Mouse (Mus musculus): ENCODE measurements around the gene Tmed2. TPM values are rescaled to one million over a fixed set of nuclear protein-coding genes. Genes with fewer than 3 reads are reported as not detected.
A peak's percentile ranks its signal among the peaks of the same experiment; 100 is the strongest.
"Not testable (repeated sequence)": the region's sequence is repeated elsewhere in the genome, so short reads cannot be mapped to it uniquely, and the experiment has no call there.

The Tmed2 gene
- total RNA-seq, 2 experiments from 2014 or later, result 119 to 123 TPM

- DNase-seq, result no peak
- intact Hi-C loops (cut with DNase I), result no loop called here
Measured at GRCm38 (mm10) chr5:124524943-124525342, 15.6 kb upstream of the Tmed2 start.

- DNase-seq, result no peak
- intact Hi-C loops (cut with DNase I), result no loop called here
Measured at GRCm38 (mm10) chr5:124528351-124528750, 12.1 kb upstream of the Tmed2 start.

GRCm38 (mm10) chr5:124528791-124529190 is 11.7 kb upstream of the Tmed2 start:
- no peak for DNase-seq
- intact Hi-C loops (cut with DNase I), result no loop called here

GRCm38 (mm10) chr5:124529191-124529651 is 11.3 kb upstream of the Tmed2 start:
- DNase-seq, result no peak
- intact Hi-C loops (cut with DNase I), result no loop called here

- intact Hi-C loops (cut with DNase I), result no loop called here
- no peak for DNase-seq
Measured at GRCm38 (mm10) chr5:124529697-124530096, 10.8 kb upstream of the Tmed2 start.

- intact Hi-C loops (cut with DNase I), result no loop called here
- DNase-seq, result peak; percentile 90
Measured at GRCm38 (mm10) chr5:124530655-124531582, 9.6 kb upstream of the Tmed2 start, which contains the start of gene Rilpl1. Gene Rilpl1, minus strand, starts transcription at chr5:124531391.

- intact Hi-C loops (cut with DNase I), result no loop called here
- no peak for DNase-seq
Measured at GRCm38 (mm10) chr5:124531583-124531930, 8.9 kb upstream of the Tmed2 start.

- intact Hi-C loops (cut with DNase I), result no loop called here
Measured at GRCm38 (mm10) chr5:124532451-124532850, 8.0 kb upstream of the Tmed2 start.

GRCm38 (mm10) chr5:124535016-124535415 is 5.5 kb upstream of the Tmed2 start:
- DNase-seq, result no peak
- intact Hi-C loops (cut with DNase I), result loop anchor here (5.0 kb wide), 1 partner anchor 178 kb away; no protein-coding TSS in a partner anchor

More at GRCm38 (mm10) chr5:124532451-124532850, 8.0 kb upstream of the Tmed2 start:
- no peak for DNase-seq

GRCm38 (mm10) chr5:124536776-124537175 is 3.7 kb upstream of the Tmed2 start:
- intact Hi-C loops (cut with DNase I), result loop anchor here (5.0 kb wide), 1 partner anchor 179 kb away; no protein-coding TSS in a partner anchor
- DNase-seq, result no peak

- DNase-seq, result no peak
- intact Hi-C loops (cut with DNase I), result loop anchor here (5.0 kb wide), 1 partner anchor 182 kb away; no protein-coding TSS in a partner anchor
Measured at GRCm38 (mm10) chr5:124538813-124539792, 1.4 kb upstream of the Tmed2 start.

- intact Hi-C loops (cut with DNase I), result loop anchor here (5.0 kb wide), 2 partner anchors 108 to 183 kb away; no protein-coding TSS in a partner anchor
- no peak for DNase-seq
Measured at GRCm38 (mm10) chr5:124539905-124540304, 590 bp upstream of the Tmed2 start.

GRCm38 (mm10) chr5:124540905-124541601 is 558 bp downstream of the Tmed2 start:
- intact Hi-C loops (cut with DNase I), result loop anchor here (5.0 kb wide), 1 partner anchor 109 kb away; no protein-coding TSS in a partner anchor
- DNase-seq, result peak; percentile 55

GRCm38 (mm10) chr5:124541602-124541973 is 1.1 kb downstream of the Tmed2 start:
- DNase-seq, result no peak
- intact Hi-C loops (cut with DNase I), result loop anchor here (5.0 kb wide), 1 partner anchor 109 kb away; no protein-coding TSS in a partner anchor

GRCm38 (mm10) chr5:124550737-124551136 is 10.2 kb downstream of the Tmed2 start:
- DNase-seq; intact Hi-C loops (cut with DNase I): not testable (repeated sequence)

GRCm38 (mm10) chr5:124551349-124552093 is 11.0 kb downstream of the Tmed2 start:
- intact Hi-C loops (cut with DNase I); DNase-seq: not testable (repeated sequence)

GRCm38 (mm10) chr5:124552094-124552472 is 11.6 kb downstream of the Tmed2 start:
- no peak for DNase-seq

GRCm38 (mm10) chr5:124552558-124553307 is 12.2 kb downstream of the Tmed2 start, which contains the start of gene Ddx55:
Gene Ddx55, plus strand, starts transcription at chr5:124552864.
- intact Hi-C loops (cut with DNase I), result no loop called here
- DNase-seq, result peak; percentile 89

More at GRCm38 (mm10) chr5:124552094-124552472, 11.6 kb downstream of the Tmed2 start:
- intact Hi-C loops (cut with DNase I), result no loop called here

Data from left cerebral cortex, postnatal 4 days (tissue).